Mouse (Mus musculus) liver, embryonic 13.5 days (tissue): ENCODE measurements around the gene Hbb-bt. TPM values are rescaled to one million over a fixed set of nuclear protein-coding genes. Genes with fewer than 3 reads are reported as not detected.

Experiments used
- polyA plus RNA-seq: library from polyadenylated mRNA; unstranded; fragments of >200 nt; fragmentation: Nextera tagmentation; extraction: Ambion mirVana; gene quantifications from 2 replicates; pipeline ENCODE4 v1.2.1, GENCODE M21; 2015

The Hbb-bt gene
- polyA plus RNA-seq, 1 experiment from 2014 or later = 53,102 TPM

Other genes starting within 250 kb of the Hbb-bt start
- gene Olfr616, start 244.9 kb downstream of the Hbb-bt start, polyA plus RNA-seq = not detected in 2 replicates
- gene Olfr617, start 240.9 kb downstream of the Hbb-bt start, polyA plus RNA-seq = not detected in 2 replicates
- gene Olfr618, start 223.9 kb downstream of the Hbb-bt start, polyA plus RNA-seq = not detected in 2 replicates
- not detected in 2 replicates for gene Olfr619, start 213.4 kb downstream of the Hbb-bt start, polyA plus RNA-seq
- not detected in 2 replicates for gene Olfr620, start 201.5 kb downstream of the Hbb-bt start, polyA plus RNA-seq
- not detected in 2 replicates for gene Olfr622, start 171.3 kb downstream of the Hbb-bt start, polyA plus RNA-seq
- gene Olfr623, start 150.3 kb downstream of the Hbb-bt start, polyA plus RNA-seq = not detected in 2 replicates
- gene Olfr624, start 142.8 kb downstream of the Hbb-bt start, polyA plus RNA-seq = 0.02 TPM in 1 of 2 replicates, not detected in the other
- gene Olfr625-ps1, start 131.3 kb downstream of the Hbb-bt start, polyA plus RNA-seq = not detected in 2 replicates
- not detected in 2 replicates for gene Olfr243, start 99.3 kb downstream of the Hbb-bt start, polyA plus RNA-seq
- not detected in 2 replicates for gene Olfr628, start 83.6 kb downstream of the Hbb-bt start, polyA plus RNA-seq
- gene Olfr629, start 69.1 kb downstream of the Hbb-bt start, polyA plus RNA-seq = 0.08 and 0.17 TPM in 2 replicates
- gene Olfr630, start 56.7 kb downstream of the Hbb-bt start, polyA plus RNA-seq = not detected in 2 replicates
- gene Olfr69, start 42.4 kb downstream of the Hbb-bt start, polyA plus RNA-seq = not detected in 2 replicates
- not detected in 2 replicates for gene Olfr68, start 34.3 kb downstream of the Hbb-bt start, polyA plus RNA-seq
- not detected in 2 replicates for gene Olfr67, start 22.2 kb downstream of the Hbb-bt start, polyA plus RNA-seq
- gene Hbb-bs, start 14.1 kb upstream of the Hbb-bt start, polyA plus RNA-seq = 91,050 and 104,119 TPM in 2 replicates
- 0.32 and 0.36 TPM in 2 replicates for gene Hbb-bh2, start 26.5 kb upstream of the Hbb-bt start, polyA plus RNA-seq
- gene Hbb-bh1, start 29.2 kb upstream of the Hbb-bt start, polyA plus RNA-seq = 367 and 436 TPM in 2 replicates
- 3,309 and 4,306 TPM in 2 replicates for gene Hbb-y, start 39.2 kb upstream of the Hbb-bt start, polyA plus RNA-seq
- not detected in 2 replicates for gene Olfr66, start 72.3 kb upstream of the Hbb-bt start, polyA plus RNA-seq
- not detected in 2 replicates for gene Olfr64, start 80.5 kb upstream of the Hbb-bt start, polyA plus RNA-seq
- not detected in 2 replicates for gene Olfr65, start 89.5 kb upstream of the Hbb-bt start, polyA plus RNA-seq
- 0.12 TPM in 1 of 2 replicates, not detected in the other for gene Olfr631, start 114.8 kb upstream of the Hbb-bt start, polyA plus RNA-seq
- gene Olfr632, start 120.4 kb upstream of the Hbb-bt start, polyA plus RNA-seq = 0.21 and 0.33 TPM in 2 replicates
- gene Olfr633, start 130.4 kb upstream of the Hbb-bt start, polyA plus RNA-seq = not detected in 2 replicates
- gene Olfr635, start 157.2 kb upstream of the Hbb-bt start, polyA plus RNA-seq = not detected in 2 replicates
- not detected in 2 replicates for gene Olfr638, start 184.8 kb upstream of the Hbb-bt start, polyA plus RNA-seq
- gene Olfr639, start 203.3 kb upstream of the Hbb-bt start, polyA plus RNA-seq = not detected in 2 replicates
- gene Olfr640, start 211.6 kb upstream of the Hbb-bt start, polyA plus RNA-seq = not detected in 2 replicates
- not detected in 2 replicates for gene Olfr641, start 221.4 kb upstream of the Hbb-bt start, polyA plus RNA-seq
- gene Olfr642, start 238.7 kb upstream of the Hbb-bt start, polyA plus RNA-seq = not detected in 2 replicates
- not detected in 2 replicates for gene 4930516K23Rik, start 247.4 kb upstream of the Hbb-bt start, polyA plus RNA-seq